Mouse (Mus musculus) C2C12 (cell line): Measurements from ENCODE around the gene Snx1.

Experiments
- CTCF ChIP-seq: IDR thresholded peaks from one replicate; pipeline ENCODE4 v1.5.1; 2011; ENCODE audit not compliant: control insufficient read depth, insufficient read depth, insufficient read length
- MAX ChIP-seq: IDR thresholded peaks from one replicate; pipeline ENCODE4 v1.6.1; 2011; ENCODE audit warnings: mild to moderate bottlenecking, control low read depth

GRCm38 (mm10) chr9:66092664-66093063 lies 33.7 kb downstream of the Snx1 start:
- no peak for TF ChIP-seq CTCF
- no peak for TF ChIP-seq MAX
